Mouse (Mus musculus) liver, embryonic 11.5 days (tissue): ENCODE results near the gene Tmem233. TPM values are rescaled to one million over a fixed set of nuclear protein-coding genes. Genes with fewer than 3 reads are reported as not detected.

ENCODE experiments used
- ATAC-seq: fragments of 200-750 bp; cut with Nextera tagmentation; replicated peaks from 2 replicates; pipeline ENCODE4 v1.8.0; 2017; ENCODE audit warnings: moderate number of reproducible peaks, mild to moderate bottlenecking, moderate TSS enrichment, moderate library complexity; ENCODE audit not compliant: low FRiP score
- DNase-seq: peaks from one replicate; pipeline ENCODE4 v3.0.0-alpha.2; 2017; ENCODE audit warnings: low spot score
- H3K27ac ChIP-seq: fragments of 300-500 bp; sonication (generic); 2 replicates; pipeline ENCODE4 v1.5.1; 2014; ENCODE audit warnings: mild to moderate bottlenecking, low read depth, low read length, control low read depth
- H3K27me3 ChIP-seq: fragments of 300-500 bp; sonication (generic); replicated peaks from 2 replicates; pipeline ENCODE4 v1.6.1; 2014; ENCODE audit warnings: low read length, mixed read lengths; ENCODE audit not compliant: control insufficient read depth, insufficient read depth
- H3K36me3 ChIP-seq: fragments of 300-500 bp; sonication (generic); 2 replicates; pipeline ENCODE4 v1.6.1; 2014; ENCODE audit warnings: mild to moderate bottlenecking, low read length, moderate library complexity, mixed read lengths; ENCODE audit not compliant: control insufficient read depth, insufficient read depth
- H3K4me1 ChIP-seq: fragments of 300-500 bp; sonication (generic); replicated peaks from 2 replicates; pipeline ENCODE4 v1.6.1; 2014; ENCODE audit warnings: low read length, mixed read lengths; ENCODE audit not compliant: control insufficient read depth, insufficient read depth
- H3K4me2 ChIP-seq: fragments of 300-500 bp; sonication (generic); 2 replicates; pipeline ENCODE4 v1.6.1; 2014; ENCODE audit warnings: mild to moderate bottlenecking, control low read depth, moderate library complexity
- H3K4me3 ChIP-seq: fragments of 300-500 bp; sonication (generic); 2 replicates; pipeline ENCODE4 v1.5.1; 2014; ENCODE audit warnings: low read depth, low read length, control low read depth
- H3K9ac ChIP-seq: fragments of 300-500 bp; sonication (generic); 2 replicates; pipeline ENCODE4 v1.6.1; 2014; ENCODE audit warnings: low read depth, low read length, control low read depth
- H3K9me3 ChIP-seq: fragments of 300-500 bp; sonication (generic); 2 replicates; pipeline ENCODE4 v1.6.1; 2016; ENCODE audit warnings: low read length, inconsistent platforms, mixed read lengths; ENCODE audit not compliant: control insufficient read depth
- WGBS: fragments of 180-500 bp; shearing (Covaris S2); extraction: QIAGEN DNeasy Blood & Tissue Kit; methylation state at CpG from one replicate; pipeline ENCODE4 v1.1.7; 2014; 5-methylcytosine and 5-hydroxymethylcytosine counted together
- polyA plus RNA-seq: library from polyadenylated mRNA; unstranded; fragments of >200 nt; fragmentation: Nextera tagmentation; extraction: Ambion mirVana; gene quantifications from 2 replicates; pipeline ENCODE4 v1.2.1, GENCODE M21; 2014

Gene Tmem233
- polyA plus RNA-seq, 1 experiment from 2014 or later: not detected

DNA sequence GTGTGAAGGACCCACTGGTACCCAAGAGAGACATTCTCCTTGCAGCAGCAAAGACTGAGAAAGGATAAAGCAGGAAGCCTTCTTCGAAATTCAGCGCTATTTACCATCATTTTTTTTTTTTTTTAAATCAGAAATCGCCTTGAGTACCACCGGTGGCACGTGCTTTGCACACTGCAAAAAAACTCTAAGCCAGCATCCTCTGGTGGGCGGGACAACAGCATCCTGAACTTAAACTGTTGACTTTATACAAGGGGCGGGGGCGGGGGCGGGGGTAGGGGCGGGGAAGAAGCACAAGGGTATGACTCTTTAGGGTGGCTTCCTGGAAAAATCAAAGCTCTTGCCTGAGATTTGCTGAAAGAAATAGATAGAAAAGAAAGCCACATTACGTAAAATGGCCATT is 43.3 kb downstream of the Tmem233 start:
- Histone ChIP-seq H3K4me3 (no peak overlapping the region), H3K27me3 (0 out of 2 replicates have a peak, but pooled peaks cover 5% of the 10 kb centered on the region), H3K9ac (no peak overlapping the region), H3K9me3 (no peaks in the 10 kb centered on the region), H3K4me2 (peak overlapping the region; percentile 32), H3K27ac (no peak overlapping the region), H3K36me3 (no peaks in the 10 kb centered on the region), H3K4me1 (no peaks in the 10 kb centered on the region)
- DNase-seq: no peak
- 23% methylated on average over 11 of the region's 11 CpGs for WGBS
- no peak for ATAC-seq

- WGBS: 42% methylated on average over 11 of the region's 12 CpGs
- ATAC-seq: no peak
- no peak for DNase-seq
- H3K9ac ChIP-seq: no peak overlapping the region
- no peaks in the 10 kb centered on the region for H3K9me3 ChIP-seq
- no peaks in the 10 kb centered on the region for H3K36me3 ChIP-seq
- H3K4me2 ChIP-seq: no peak overlapping the region
- H3K27me3 ChIP-seq: 0 out of 2 replicates have a peak, but pooled peaks cover 5% of the 10 kb centered on the region
- no peaks in the 10 kb centered on the region for H3K4me1 ChIP-seq
- H3K4me3 ChIP-seq: no peak overlapping the region
- no peak overlapping the region for H3K27ac ChIP-seq
These were observed 45.3 kb downstream of the Tmem233 start for GRCm38 (mm10) chr5:116037731-116038130.

GRCm38 (mm10) chr5:116036465-116036864 is 46.6 kb downstream of the Tmem233 start:
- no peak overlapping the region for H3K9ac ChIP-seq
- no peaks in the 10 kb centered on the region for H3K36me3 ChIP-seq
- 0 out of 2 replicates have a peak, but pooled peaks cover 5% of the 10 kb centered on the region for H3K27me3 ChIP-seq
- no peak overlapping the region for H3K4me3 ChIP-seq
- no peaks in the 10 kb centered on the region for H3K9me3 ChIP-seq
- no peak for DNase-seq
- ATAC-seq: no peak
- no peaks in the 10 kb centered on the region for H3K4me1 ChIP-seq
- WGBS: 72% methylated on average over 16 of the region's 16 CpGs
- no peak overlapping the region for H3K4me2 ChIP-seq
- no peak overlapping the region for H3K27ac ChIP-seq

DNA sequence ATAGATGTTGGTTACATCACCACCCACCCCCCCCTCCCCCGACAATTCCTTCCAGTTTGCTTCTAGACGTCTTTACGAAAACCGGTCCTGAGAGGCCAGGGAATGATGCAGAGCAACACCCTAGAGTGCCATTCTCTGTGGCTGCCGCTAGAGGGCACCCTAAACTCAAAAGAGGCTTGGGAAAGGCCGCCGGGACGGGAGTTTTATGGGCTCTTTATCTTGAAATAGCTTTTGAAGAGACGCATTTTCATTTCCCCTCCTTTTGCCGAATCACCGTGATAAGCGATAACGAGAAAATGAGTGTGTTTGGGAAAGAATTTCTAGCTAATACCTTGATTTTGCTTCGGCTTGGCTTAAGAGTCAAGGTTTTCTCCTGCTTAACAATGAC is 51.9 kb downstream of the Tmem233 start:
- no peak overlapping the region for H3K27ac ChIP-seq
- H3K9ac ChIP-seq: no peak overlapping the region
- H3K4me2 ChIP-seq: peak overlapping the region; percentile 36
- ATAC-seq (no peak), DNase-seq (peak; percentile 68)
- 2% methylated on average over 14 of the region's 14 CpGs for WGBS
- H3K9me3 ChIP-seq: no peaks in the 10 kb centered on the region
- no peak overlapping the region for H3K4me3 ChIP-seq
- H3K27me3 ChIP-seq: no peaks in the 10 kb centered on the region
- H3K4me1 ChIP-seq: peaks cover 23% of the 10 kb centered on the region
- H3K36me3 ChIP-seq: no peaks in the 10 kb centered on the region

- Histone ChIP-seq H3K36me3 (no peaks in the 10 kb centered on the region), H3K9ac (no peak overlapping the region), H3K27ac (no peak overlapping the region), H3K9me3 (no peaks in the 10 kb centered on the region), H3K4me3 (no peak overlapping the region), H3K27me3 (no peaks in the 10 kb centered on the region), H3K4me2 (peak overlapping the region; percentile 36), H3K4me1 (peaks cover 26% of the 10 kb centered on the region)
- no peak for ATAC-seq
- 14% methylated on average over 19 of the region's 19 CpGs for WGBS
- no peak for DNase-seq
These were observed 52.4 kb downstream of the Tmem233 start for GRCm38 (mm10) chr5:116030566-116031189.

DNA sequence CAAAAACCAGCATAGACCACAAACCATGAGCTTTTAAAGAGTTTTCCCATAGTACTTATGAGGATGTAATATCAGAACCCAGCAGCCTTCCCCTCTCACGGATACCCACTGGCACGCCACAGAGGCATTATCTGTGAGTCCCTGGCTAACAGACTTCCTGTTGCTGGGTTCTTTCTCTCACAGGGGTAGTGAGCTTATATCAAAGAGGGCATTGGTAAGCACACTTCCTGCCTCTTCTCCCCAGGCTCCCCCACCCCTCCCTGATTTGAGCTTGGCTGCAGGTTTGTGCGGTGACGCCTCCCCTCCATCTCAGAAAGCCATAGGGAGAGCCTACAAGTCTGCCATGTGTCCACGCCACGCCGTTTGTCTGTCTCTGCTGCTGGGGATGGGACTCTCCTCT is 54.0 kb downstream of the Tmem233 start:
- Histone ChIP-seq H3K4me3 (peak overlapping the region; percentile 11; the same call in 1 of the 2 replicates), H3K9ac (no peak overlapping the region), H3K4me2 (peak overlapping the region; percentile 33), H3K9me3 (no peaks in the 10 kb centered on the region), H3K27me3 (no peaks in the 10 kb centered on the region), H3K36me3 (no peaks in the 10 kb centered on the region), H3K4me1 (peaks cover 32% of the 10 kb centered on the region), H3K27ac (peak overlapping the region; percentile 51)
- WGBS: 19% methylated on average over 7 of the region's 7 CpGs
- peak; percentile 67 for ATAC-seq
- peak; percentile 69 for DNase-seq

- Histone ChIP-seq H3K4me2 (peak overlapping the region; percentile 58), H3K9me3 (no peaks in the 10 kb centered on the region), H3K4me3 (peak overlapping the region; percentile 22; the same call in 1 of the 2 replicates), H3K4me1 (peaks cover 49% of the 10 kb centered on the region), H3K36me3 (peaks cover 2% of the 10 kb centered on the region; the same call in 1 of the 2 replicates), H3K9ac (peak overlapping the region; percentile 44; the same call in 1 of the 2 replicates), H3K27me3 (no peaks in the 10 kb centered on the region), H3K27ac (peak overlapping the region; percentile 87)
- ATAC-seq (peak; percentile 73), DNase-seq (peak; percentile 61)
- WGBS: 28% methylated on average over 14 of the region's 14 CpGs
These were observed 56.5 kb downstream of the Tmem233 start for GRCm38 (mm10) chr5:116026561-116026960.

- Histone ChIP-seq H3K9ac (no peak overlapping the region), H3K4me2 (peak overlapping the region; percentile 58), H3K27ac (peak overlapping the region; percentile 87), H3K9me3 (no peaks in the 10 kb centered on the region), H3K4me3 (no peak overlapping the region), H3K36me3 (peaks cover 7% of the 10 kb centered on the region), H3K4me1 (peaks cover 50% of the 10 kb centered on the region), H3K27me3 (no peaks in the 10 kb centered on the region)
- no peak for ATAC-seq
- WGBS: 53% methylated on average over 5 of the region's 5 CpGs
- DNase-seq: no peak
These were observed 56.9 kb downstream of the Tmem233 start for GRCm38 (mm10) chr5:116026107-116026506.

- Histone ChIP-seq H3K9ac (peak within 1 kb of the TSS; percentile 86), H3K4me2 (peak within 1 kb of the TSS; percentile 80), H3K4me1 (peaks cover 56% of the 10 kb centered on the region), H3K27me3 (no peaks in the 10 kb centered on the region), H3K4me3 (peak within 1 kb of the TSS; percentile 80), H3K36me3 (peaks cover 23% of the 10 kb centered on the region), H3K9me3 (no peaks in the 10 kb centered on the region), H3K27ac (peak within 1 kb of the TSS; percentile 96)
- WGBS: under 1% methylated on average over 46 of the region's 46 CpGs
- ATAC-seq (peak; percentile 82), DNase-seq (peak; percentile 95)
These were observed 58.7 kb downstream of the Tmem233 start, which contains the start of gene Prkab1 for GRCm38 (mm10) chr5:116024327-116024739. Gene Prkab1 (minus strand): TSS chr5:116024508.
